Mouse (Mus musculus): ENCODE results near the gene Utp4. TPM values are rescaled to one million over a fixed set of nuclear protein-coding genes. Genes with fewer than 3 reads are reported as not detected.

The Utp4 gene
- 10 to 100 TPM; 16.8 to 17.1 TPM for total RNA-seq (2023)

DNA sequence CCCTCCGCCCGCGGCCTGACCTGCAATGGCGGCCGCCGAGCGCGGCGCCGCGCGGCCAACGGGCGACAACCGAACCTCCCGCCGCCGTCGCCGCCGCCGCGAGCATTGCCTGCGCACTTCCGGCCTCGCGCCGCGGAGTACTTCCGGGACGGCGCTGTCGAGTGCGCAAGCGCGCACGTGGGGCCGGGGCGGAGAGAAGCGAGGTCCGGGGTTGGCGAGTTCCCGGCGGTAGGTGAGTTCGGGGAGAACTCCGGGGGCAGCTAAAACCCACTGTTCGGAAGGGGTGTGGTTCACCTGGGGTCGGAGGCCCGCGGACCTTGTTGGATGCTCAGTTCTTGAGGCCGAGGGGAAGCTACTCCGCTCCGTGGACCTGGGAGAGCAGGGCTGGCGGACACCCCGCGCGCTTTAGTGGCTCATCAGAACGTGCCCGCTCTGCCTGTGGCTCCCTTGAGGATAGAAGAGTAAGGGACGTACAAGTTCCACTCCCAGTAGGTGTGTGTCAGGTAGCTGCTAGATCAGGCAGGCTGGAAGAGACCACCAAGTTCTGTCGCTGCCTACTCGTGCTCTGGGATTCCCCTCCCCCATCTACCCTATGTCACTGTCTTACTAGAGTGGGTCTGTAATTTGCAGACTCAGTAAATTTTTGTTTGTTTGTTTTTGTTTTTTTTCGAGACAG is at the start of gene Utp4:
Gene Utp4 (plus strand): TSS at position 156 of the 676 bp plus-strand sequence.

DNA sequence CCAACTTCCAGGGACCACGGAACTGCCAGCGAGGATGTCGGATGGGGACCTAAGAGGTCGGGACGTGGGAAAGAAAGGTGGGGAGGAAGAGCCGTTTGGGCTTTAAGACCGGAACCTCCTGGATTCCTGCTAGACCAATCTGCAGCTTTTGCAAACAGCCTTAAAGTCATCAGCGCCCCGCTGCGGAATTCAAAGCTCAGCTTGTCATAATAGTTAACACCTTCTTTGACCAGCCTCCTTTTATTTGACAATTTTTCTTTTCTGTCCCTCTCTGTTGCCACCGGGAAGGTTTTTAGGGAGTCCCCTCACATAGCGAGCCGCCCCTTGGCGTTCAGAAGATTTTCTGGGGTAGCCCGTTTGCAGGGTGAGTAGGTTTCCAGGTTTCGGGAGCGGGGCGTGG is 23.4 kb upstream of the Utp4 start, which contains the start of gene Has3:
Gene Has3 (plus strand): TSS at position 192 of the 400 bp plus-strand sequence.

DNA sequence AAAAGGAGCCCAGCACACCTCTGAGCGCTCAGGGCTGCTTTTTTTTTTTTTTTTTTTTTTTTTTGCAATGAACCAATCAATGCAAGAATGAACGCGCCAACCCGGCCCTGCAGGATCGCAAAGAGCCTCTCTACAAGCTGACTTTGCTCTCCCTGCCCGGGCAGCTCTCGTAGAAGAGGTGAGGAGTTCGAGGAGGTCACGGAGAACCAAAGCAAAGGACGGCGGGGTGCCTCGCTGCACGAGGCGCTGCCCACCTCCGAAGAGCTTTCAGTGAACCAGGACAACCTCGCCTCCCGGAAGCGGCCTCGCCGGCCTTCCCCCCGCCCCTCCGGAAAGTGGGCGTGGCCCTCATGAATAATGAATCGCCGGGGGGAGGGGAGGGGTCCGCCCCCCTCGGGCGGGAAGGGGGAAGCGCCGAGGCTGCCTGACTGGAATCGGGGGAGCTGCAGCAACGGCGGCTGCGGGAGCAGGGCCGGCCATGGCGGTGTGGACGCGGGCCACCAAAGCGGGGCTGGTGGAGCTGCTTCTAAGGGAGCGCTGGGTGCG is 42.0 kb downstream of the Utp4 start, which contains the start of gene Sntb2:
Gene Sntb2 (plus strand): TSS at position 427 of the 546 bp plus-strand sequence.

Other genes starting within 250 kb of the Utp4 start
- gene Tango6, start 210.6 kb upstream of the Utp4 start, total RNA-seq (2023), result 1 to 10 TPM; 9.3 to 9.4 TPM
- gene Has3, start 23.4 kb upstream of the Utp4 start, total RNA-seq (2023), result under 1 TPM; 0.08 to 0.55 TPM
- gene Sntb2, start 42.1 kb downstream of the Utp4 start, total RNA-seq (2023), result 10 to 100 TPM; 11.8 to 13.9 TPM
- 10 to 100 TPM; 34.3 to 37.7 TPM for gene Vps4a, start 137.6 kb downstream of the Utp4 start, total RNA-seq (2023)
- gene Pdf, start 155.0 kb downstream of the Utp4 start, total RNA-seq (2023), result 1 to 10 TPM; 7.5 TPM
- 10 to 100 TPM; 24.4 to 24.9 TPM for gene Cog8, start 163.1 kb downstream of the Utp4 start, total RNA-seq (2023)
- 10 to 100 TPM; 28.5 to 35.2 TPM for gene Nip7, start 163.2 kb downstream of the Utp4 start, total RNA-seq (2023)
- under 1 TPM in 1 of 2 experiments, not detected in 1; 0.85 TPM for gene Tmed6, start 172.0 kb downstream of the Utp4 start, total RNA-seq (2023)
- 10 to 100 TPM; 25.1 to 27.2 TPM for gene Terf2, start 202.9 kb downstream of the Utp4 start, total RNA-seq (2023)

Data from monocyte, adult 59 days (primary cell).